Mouse (Mus musculus): ENCODE results near the gene Med13l. TPM values are rescaled to one million over a fixed set of nuclear protein-coding genes. Genes with fewer than 3 reads are reported as not detected.

Med13l gene
- total and polyA plus RNA-seq, 3 experiments, result 2.0 to 11.0 (median 10.1) TPM

GRCm38 (mm10) chr5:118605424-118606067 lies 45.1 kb downstream of the Med13l start:
- Histone ChIP-seq H3K9me3 (replicated peaks; ENCODE audit: low read length) (no peaks in the 10 kb centered on the region), H3K4me3 (replicated peaks in 1 of 3; ENCODE audit: low read depth in 2 of 3, low read length in 2 of 3, poor library complexity in 1 of 3) (no peak overlapping the region), H3K36me3 (replicated peaks in 1 of 2; ENCODE audit: control insufficient read depth in 1 of 2, insufficient read depth in 1 of 2, low read length in 1 of 2) (peaks cover 0 to 48% of the 10 kb centered on the region in 2 experiments), H3K4me2 (ENCODE audit: insufficient read depth, low read depth, poor library complexity, severe bottlenecking) (no peak overlapping the region), H3K4me1 (ENCODE audit: control insufficient read depth in 1 of 2, insufficient read depth in 2 of 2) (peaks cover 0 to 39% of the 10 kb centered on the region in 2 experiments; a peak in 2 of 4 replicates), H3K27ac (ENCODE audit: insufficient read depth, low read depth) (no peak overlapping the region), H3K9ac (ENCODE audit: insufficient read depth, low read depth) (no peak overlapping the region), H3K79me2 (replicated peaks; ENCODE audit: control insufficient read depth, extremely low read depth, insufficient read depth, poor library complexity, severe bottlenecking) (no peaks in the 10 kb centered on the region), H3K27me3 (replicated peaks) (no peaks in the 10 kb centered on the region)
- dilution Hi-C loops (cut with MboI; ENCODE audit: extremely low pct_ligation_motif_present, extremely low pct_unique_long_range_greater_than_20kb, low sequenced_read_pairs), result no loop called here
- TF ChIP-seq PAX5 (IDR thresholded peaks at IDR 0.05; ENCODE audit: low read length) (no peak), MAFK (IDR thresholded peaks at IDR 0.05; ENCODE audit: insufficient replicate concordance, low read length) (no peak), ZKSCAN1 (IDR thresholded peaks at IDR 0.05; ENCODE audit: borderline replicate concordance, low read depth, low read length) (no peak), ZNF384 (IDR thresholded peaks at IDR 0.05; ENCODE audit: low read depth, low read length) (no peak), MAZ (IDR thresholded peaks at IDR 0.05; ENCODE audit: low read depth, low read length) (no peak)
- DNase-seq (ENCODE audit: extremely low read depth), result no peak
- in situ Hi-C loops (cut with MboI; ENCODE audit: low pct_ligation_motif_present, low pct_unique_long_range_greater_than_20kb, low sequenced_read_pairs), result no loop called here

- Histone ChIP-seq H3K4me3 (replicated peaks in 1 of 3; ENCODE audit: low read depth in 2 of 3, low read length in 2 of 3, poor library complexity in 1 of 3) (no peak overlapping the region), H3K4me2 (ENCODE audit: insufficient read depth, low read depth, poor library complexity, severe bottlenecking) (no peak overlapping the region)
- in situ Hi-C loops (cut with MboI; ENCODE audit: low pct_ligation_motif_present, low pct_unique_long_range_greater_than_20kb, low sequenced_read_pairs), result no loop called here
Measured at GRCm38 (mm10) chr5:118606636-118607035, 46.2 kb downstream of the Med13l start.

GRCm38 (mm10) chr5:118607900-118608299 lies 47.4 kb downstream of the Med13l start:
- no peak for TF ChIP-seq RCOR1 (conservative IDR thresholded peaks at IDR 0.05; ENCODE audit: low read depth, low read length)
- TF ChIP-seq CHD1 (IDR thresholded peaks at IDR 0.05; ENCODE audit: low read depth, low read length), result no peak
- TF ChIP-seq ZKSCAN1 (IDR thresholded peaks at IDR 0.05; ENCODE audit: borderline replicate concordance, low read depth, low read length), result no peak
- TF ChIP-seq KAT2A (IDR thresholded peaks at IDR 0.05; ENCODE audit: insufficient replicate concordance, low read length), result no peak
- TF ChIP-seq GABPA (IDR thresholded peaks at IDR 0.05; ENCODE audit: insufficient replicate concordance, low read depth, low read length), result no peak
- no peak for TF ChIP-seq ZC3H11A (IDR thresholded peaks at IDR 0.05; ENCODE audit: low read depth, low read length)
- no peak for TF ChIP-seq NELFE (IDR thresholded peaks at IDR 0.05; ENCODE audit: low read depth, low read length)
- Histone ChIP-seq H3K9me3 (replicated peaks; ENCODE audit: low read length) (no peaks in the 10 kb centered on the region), H3K9ac (ENCODE audit: insufficient read depth, low read depth) (no peak overlapping the region), H3K4me2 (ENCODE audit: insufficient read depth, low read depth, poor library complexity, severe bottlenecking) (no peak overlapping the region), H3K27ac (ENCODE audit: insufficient read depth, low read depth) (no peak overlapping the region), H3K79me2 (replicated peaks; ENCODE audit: control insufficient read depth, extremely low read depth, insufficient read depth, poor library complexity, severe bottlenecking) (no peaks in the 10 kb centered on the region), H3K4me3 (replicated peaks in 1 of 3; ENCODE audit: low read depth in 2 of 3, low read length in 2 of 3, poor library complexity in 1 of 3) (no peak overlapping the region), H3K36me3 (replicated peaks in 1 of 2; ENCODE audit: control insufficient read depth in 1 of 2, insufficient read depth in 1 of 2, low read length in 1 of 2) (peaks cover 0 to 52% of the 10 kb centered on the region in 2 experiments), H3K27me3 (replicated peaks) (no peaks in the 10 kb centered on the region), H3K4me1 (ENCODE audit: control insufficient read depth in 1 of 2, insufficient read depth in 2 of 2) (peaks cover 0 to 21% of the 10 kb centered on the region in 2 experiments; a peak in 2 of 4 replicates)
- in situ Hi-C loops (cut with MboI; ENCODE audit: low pct_ligation_motif_present, low pct_unique_long_range_greater_than_20kb, low sequenced_read_pairs) (no loop called here), dilution Hi-C loops (cut with MboI; ENCODE audit: extremely low pct_ligation_motif_present, extremely low pct_unique_long_range_greater_than_20kb, low sequenced_read_pairs) (no loop called here)
- DNase-seq (ENCODE audit: extremely low read depth), result no peak

More at GRCm38 (mm10) chr5:118606636-118607035, 46.2 kb downstream of the Med13l start:
- H3K36me3 ChIP-seq (replicated peaks in 1 of 2; ENCODE audit: control insufficient read depth in 1 of 2, insufficient read depth in 1 of 2, low read length in 1 of 2), result peaks cover 0 to 51% of the 10 kb centered on the region in 2 experiments
- dilution Hi-C loops (cut with MboI; ENCODE audit: extremely low pct_ligation_motif_present, extremely low pct_unique_long_range_greater_than_20kb, low sequenced_read_pairs), result no loop called here
- no peak overlapping the region for H3K27ac ChIP-seq (ENCODE audit: insufficient read depth, low read depth)
- no peak overlapping the region for H3K9ac ChIP-seq (ENCODE audit: insufficient read depth, low read depth)
- peaks cover 0 to 28% of the 10 kb centered on the region in 2 experiments; a peak in 2 of 4 replicates for H3K4me1 ChIP-seq (ENCODE audit: control insufficient read depth in 1 of 2, insufficient read depth in 2 of 2)
- no peaks in the 10 kb centered on the region for H3K27me3 ChIP-seq (replicated peaks)
- no peak for TF ChIP-seq GABPA (IDR thresholded peaks at IDR 0.05; ENCODE audit: insufficient replicate concordance, low read depth, low read length)
- TF ChIP-seq ZC3H11A (IDR thresholded peaks at IDR 0.05; ENCODE audit: low read depth, low read length), result no peak
- TF ChIP-seq MYC (IDR thresholded peaks at IDR 0.05; ENCODE audit: low read depth, low read length), result no peak
- no peak for TF ChIP-seq CTCF (conservative IDR thresholded peaks at IDR 0.05 in 1 of 2, IDR thresholded peaks at IDR 0.05 in 1 of 2; ENCODE audit: low read depth in 2 of 2, low read length in 2 of 2)
- no peak for TF ChIP-seq CHD1 (IDR thresholded peaks at IDR 0.05; ENCODE audit: low read depth, low read length)
- TF ChIP-seq MAZ (IDR thresholded peaks at IDR 0.05; ENCODE audit: low read depth, low read length), result no peak
- TF ChIP-seq NELFE (IDR thresholded peaks at IDR 0.05; ENCODE audit: low read depth, low read length), result no peak
- TF ChIP-seq RAD21 (IDR thresholded peaks at IDR 0.05; ENCODE audit: low read depth, low read length), result no peak
- TF ChIP-seq MEF2A (IDR thresholded peaks at IDR 0.05; ENCODE audit: borderline replicate concordance, low read depth, low read length), result no peak
- no peak for TF ChIP-seq ETS1 (conservative IDR thresholded peaks at IDR 0.05; ENCODE audit: low read depth, low read length)
- TF ChIP-seq PAX5 (IDR thresholded peaks at IDR 0.05; ENCODE audit: low read length), result no peak
- no peak for TF ChIP-seq USF2 (conservative IDR thresholded peaks at IDR 0.05; ENCODE audit: low read depth, low read length)
- no peak for DNase-seq (ENCODE audit: extremely low read depth)
- H3K9me3 ChIP-seq (replicated peaks; ENCODE audit: low read length), result no peaks in the 10 kb centered on the region
- H3K79me2 ChIP-seq (replicated peaks; ENCODE audit: control insufficient read depth, extremely low read depth, insufficient read depth, poor library complexity, severe bottlenecking), result no peaks in the 10 kb centered on the region
